Mouse (Mus musculus): ENCODE data around the gene Tuba1c.

DNA sequence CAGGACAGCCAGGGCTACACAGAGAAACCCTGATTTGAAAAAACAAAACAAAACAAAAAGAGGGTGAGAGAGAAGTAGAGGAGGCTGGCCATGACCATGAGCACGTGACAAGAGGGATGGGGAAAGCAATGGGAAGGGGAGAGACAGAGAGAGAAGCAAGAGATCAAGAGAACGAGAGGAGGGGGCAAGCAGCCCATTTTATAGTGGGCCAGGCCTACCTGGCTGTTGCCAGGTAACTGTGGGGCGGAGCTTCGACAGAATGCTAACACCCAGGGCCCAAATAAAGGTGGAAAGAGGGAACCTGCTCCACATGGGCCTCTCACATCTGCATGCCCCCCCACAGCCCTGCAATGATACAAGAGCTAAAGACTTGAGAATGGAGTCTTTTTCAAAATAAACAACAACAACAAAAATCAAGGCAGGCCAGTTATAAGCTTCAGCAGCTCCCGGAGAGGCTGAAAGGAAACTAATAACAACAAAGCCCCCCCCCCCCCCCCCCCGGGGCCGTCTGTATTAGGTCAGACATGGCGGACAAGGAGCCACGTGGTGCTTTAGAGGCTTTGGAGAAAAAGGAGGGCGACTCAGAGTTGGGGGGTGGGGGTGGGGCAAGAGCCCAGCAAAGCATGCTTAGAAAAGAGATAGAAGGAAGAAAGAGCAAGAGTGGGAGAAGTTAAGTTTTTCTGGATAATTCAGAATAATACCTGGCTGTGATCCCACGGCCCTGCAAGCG is 39.8 kb upstream of the Tuba1c start:
- no peak for TF ChIP-seq MAFK (IDR thresholded peaks at IDR 0.05; ENCODE audit: insufficient read depth, low read depth, low read length)
- no peak for TF ChIP-seq ZNF384 (IDR thresholded peaks at IDR 0.05; ENCODE audit: low read depth, low read length)
- no peak for TF ChIP-seq CHD2 (IDR thresholded peaks at IDR 0.05; ENCODE audit: low read depth, low read length)
- peak; percentile 38; the same call in 1 of the 2 replicates for TF ChIP-seq HCFC1 (IDR thresholded peaks at IDR 0.05; ENCODE audit: borderline replicate concordance, insufficient read depth, low read length)

All from ES-E14 (cell line).